Mouse (Mus musculus): ENCODE data around the gene BC028528. TPM values are rescaled to one million over a fixed set of nuclear protein-coding genes. Genes with fewer than 3 reads are reported as not detected.
"Not testable (repeated sequence)": the region's sequence is repeated elsewhere in the genome, so short reads cannot be mapped to it uniquely, and the experiment has no call there.

BC028528 gene
- polyA plus RNA-seq, 1 experiment from 2014 or later: 18.5 TPM

DNA sequence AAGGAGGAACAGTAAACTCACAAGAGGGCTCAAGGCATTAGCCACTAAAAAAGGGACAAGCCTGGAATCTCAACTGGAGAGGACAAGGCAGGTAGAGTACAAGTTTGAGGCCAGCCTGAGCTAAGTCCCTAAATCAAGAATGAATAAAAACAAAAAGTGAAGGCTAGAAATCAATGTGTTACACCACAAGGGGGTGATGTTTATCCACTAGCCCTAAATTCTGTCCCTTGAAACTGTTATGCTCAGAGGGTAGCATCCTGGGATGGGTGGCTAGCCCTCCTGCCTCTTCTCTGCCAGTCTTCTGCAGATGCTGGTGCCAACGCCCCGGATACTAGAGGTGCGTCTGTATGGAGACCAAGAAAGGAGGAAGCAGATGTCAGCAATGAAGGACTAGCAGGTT lies 31.5 kb downstream of the BC028528 start:
- Histone ChIP-seq H3K9me3 (no peaks in the 10 kb centered on the region), H3K36me3 (peaks cover 31% of the 10 kb centered on the region), H3K27ac (no peak overlapping the region), H3K4me3 (no peak overlapping the region), H3K4me1 (peaks cover 9% of the 10 kb centered on the region; the same call in 1 of the 2 replicates), H3K27me3 (ENCODE audit: insufficient read depth, poor library complexity, severe bottlenecking) (no peaks in the 10 kb centered on the region)
- WGBS: 82% methylated on average over 3 of the region's 3 CpGs
- DNase-seq (ENCODE audit: low spot score): no peak

DNA sequence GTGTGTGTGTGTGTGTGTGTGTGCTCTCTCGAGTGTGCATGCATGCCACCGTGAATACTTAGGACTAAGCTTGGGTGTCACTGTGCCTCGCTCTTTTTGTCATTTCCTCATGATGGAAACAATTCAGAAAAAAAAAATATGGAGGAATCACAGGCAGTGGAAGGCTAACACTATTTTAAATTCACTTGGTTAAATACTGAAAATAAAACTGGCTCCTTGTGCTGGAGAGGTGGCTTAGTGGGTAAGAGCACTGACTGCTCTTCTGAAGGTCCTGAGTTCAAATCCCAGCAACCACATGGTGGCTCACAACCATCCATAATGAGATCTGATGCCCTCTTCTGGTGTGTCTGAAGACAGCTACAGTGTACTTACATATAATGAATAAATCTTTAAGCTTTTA lies 33.5 kb downstream of the BC028528 start:
- not testable (repeated sequence) for H3K4me3 ChIP-seq; H3K27me3 ChIP-seq (ENCODE audit: insufficient read depth, poor library complexity, severe bottlenecking); DNase-seq (ENCODE audit: low spot score); H3K4me1 ChIP-seq; H3K9me3 ChIP-seq; H3K27ac ChIP-seq
- peaks cover 15% of the 10 kb centered on the region for H3K36me3 ChIP-seq
- 91% methylated on average over 3 of the region's 3 CpGs for WGBS

DNA sequence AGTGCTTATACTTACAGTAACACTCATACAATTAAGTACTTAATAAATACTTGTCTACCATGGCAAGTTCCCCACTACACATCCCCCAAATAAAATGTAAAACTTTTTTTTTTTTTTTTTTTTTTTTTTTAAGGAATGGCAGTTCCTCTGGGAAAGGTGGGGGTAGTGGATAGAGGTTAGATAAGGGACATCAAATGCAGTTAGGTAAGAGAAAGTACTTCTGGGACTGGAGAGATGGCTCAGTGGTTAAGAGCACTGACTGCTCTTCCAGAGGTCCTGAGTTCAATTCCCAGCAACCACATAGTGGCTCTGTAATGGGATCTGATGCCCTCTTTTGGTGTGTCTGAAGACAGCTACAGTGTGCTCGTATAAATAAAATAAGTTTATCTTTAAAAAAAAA lies 34.8 kb downstream of the BC028528 start:
- H3K36me3 ChIP-seq: peaks cover 20% of the 10 kb centered on the region
- H3K27ac ChIP-seq; H3K27me3 ChIP-seq (ENCODE audit: insufficient read depth, poor library complexity, severe bottlenecking); H3K4me3 ChIP-seq; H3K4me1 ChIP-seq; H3K9me3 ChIP-seq; DNase-seq (ENCODE audit: low spot score): not testable (repeated sequence)
- WGBS: 81% methylated on average over 1 of the region's 1 CpGs

DNA sequence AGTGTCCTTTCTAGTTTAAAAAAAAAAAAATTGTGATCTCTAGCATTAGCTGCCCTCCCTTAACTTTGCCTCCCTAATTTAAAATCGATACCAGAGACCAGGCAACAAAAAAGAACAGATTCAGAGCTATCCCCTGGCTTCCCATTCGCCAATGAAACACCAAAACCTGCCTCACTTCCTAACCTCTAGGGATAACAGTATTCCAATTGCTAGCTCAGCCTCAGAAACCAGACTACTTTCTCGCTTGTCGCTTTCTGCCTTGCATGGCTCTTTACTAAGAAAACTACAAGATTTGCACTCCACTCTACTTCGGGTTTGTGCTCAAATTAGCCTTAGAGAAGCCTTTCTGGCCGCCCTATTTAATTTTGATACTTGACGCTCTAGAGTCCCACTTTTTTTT lies 35.7 kb downstream of the BC028528 start:
- WGBS: 23% methylated on average over 7 of the region's 7 CpGs
- peaks cover 8% of the 10 kb centered on the region for H3K4me1 ChIP-seq
- H3K36me3 ChIP-seq: peaks cover 25% of the 10 kb centered on the region
- peak overlapping the region; percentile 85 for H3K4me3 ChIP-seq
- no peaks in the 10 kb centered on the region for H3K9me3 ChIP-seq
- DNase-seq (ENCODE audit: low spot score): no peak
- H3K27me3 ChIP-seq (ENCODE audit: insufficient read depth, poor library complexity, severe bottlenecking): no peaks in the 10 kb centered on the region
- H3K27ac ChIP-seq: peak overlapping the region; percentile 89

DNA sequence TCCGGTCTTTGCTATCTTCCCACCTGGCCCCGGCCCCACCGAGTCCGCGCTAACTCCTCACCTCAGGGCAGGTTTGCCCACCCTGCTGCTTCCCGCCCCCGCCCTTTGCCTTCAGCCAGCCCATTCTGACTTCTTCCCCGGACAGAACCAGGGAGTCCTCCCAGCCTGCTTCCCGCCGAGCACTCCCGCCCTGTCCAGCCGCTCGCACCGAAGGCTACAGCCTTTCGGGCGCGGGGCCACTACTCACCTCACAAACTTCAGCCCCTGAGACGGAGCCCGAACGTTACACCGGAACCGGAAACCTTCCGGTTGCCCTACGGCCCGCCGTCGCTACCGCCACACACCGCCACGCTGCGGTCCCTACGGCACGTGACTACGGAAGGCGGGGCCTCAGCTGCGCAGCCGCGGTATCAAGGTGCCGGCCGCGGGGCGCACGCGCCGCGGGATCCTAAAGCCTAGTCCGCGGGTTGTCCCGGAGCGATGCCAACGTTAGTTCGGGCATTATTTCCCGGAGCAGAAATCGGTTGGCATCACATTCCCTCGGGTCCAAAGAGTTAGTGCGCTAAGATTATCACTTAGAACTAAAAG lies 36.2 kb downstream of the BC028528 start, which contains the start of gene Prpf3:
Gene Prpf3 (minus strand): TSS at position 384 of the 588 bp plus-strand sequence.
- Histone ChIP-seq H3K9me3 (no peaks in the 10 kb centered on the region), H3K4me3 (peak within 1 kb of the TSS; percentile 85), H3K36me3 (peaks cover 30% of the 10 kb centered on the region), H3K27me3 (ENCODE audit: insufficient read depth, poor library complexity, severe bottlenecking) (no peaks in the 10 kb centered on the region), H3K27ac (peak within 1 kb of the TSS; percentile 89), H3K4me1 (peaks cover 10% of the 10 kb centered on the region)
- DNase-seq (ENCODE audit: low spot score): peak; percentile 96
- under 1% methylated on average over 56 of the region's 56 CpGs for WGBS

DNA sequence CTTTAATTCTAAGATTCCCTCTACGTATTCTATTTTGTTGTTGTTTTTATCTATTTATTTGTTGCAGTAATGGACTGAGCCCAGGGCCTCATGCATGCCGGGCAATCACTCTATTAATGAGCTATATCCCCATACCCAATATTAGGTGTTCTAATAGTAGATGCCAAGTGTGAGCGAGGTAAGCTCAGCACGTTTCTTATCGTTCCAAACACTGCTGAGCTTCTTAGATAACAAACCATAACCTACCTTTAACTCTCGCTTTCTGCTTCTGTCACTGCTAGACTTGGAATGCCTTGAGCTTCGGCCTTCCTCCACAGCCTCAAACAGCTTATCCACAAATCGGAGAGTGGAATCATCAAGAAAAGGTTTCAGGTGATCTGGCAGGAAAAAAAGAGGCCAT lies 40.5 kb downstream of the BC028528 start:
- Histone ChIP-seq H3K9me3 (no peaks in the 10 kb centered on the region), H3K27me3 (ENCODE audit: insufficient read depth, poor library complexity, severe bottlenecking) (no peaks in the 10 kb centered on the region), H3K4me1 (peaks cover 8% of the 10 kb centered on the region), H3K36me3 (peaks cover 73% of the 10 kb centered on the region), H3K27ac (no peak overlapping the region), H3K4me3 (no peak overlapping the region)
- WGBS: 88% methylated on average over 8 of the region's 8 CpGs
- no peak for DNase-seq (ENCODE audit: low spot score)

DNA sequence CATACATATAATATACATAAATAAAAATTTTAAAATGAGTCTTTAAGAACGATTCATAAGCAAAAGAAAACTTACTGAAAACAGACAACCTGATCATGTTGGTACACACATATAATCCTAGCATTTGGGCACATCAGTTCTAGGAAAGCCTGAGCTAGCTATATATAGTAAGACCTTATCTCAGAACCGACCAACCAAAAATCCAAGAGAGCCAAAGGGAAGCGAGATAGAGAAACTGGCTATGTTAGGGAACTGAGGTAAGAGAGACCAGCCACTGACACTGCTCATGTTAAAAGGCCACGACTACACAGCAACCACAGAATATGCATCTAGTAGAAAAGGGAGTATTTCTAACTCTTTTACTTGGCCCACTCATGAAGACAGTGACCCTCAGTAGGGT lies 41.2 kb downstream of the BC028528 start:
- Histone ChIP-seq H3K9me3 (no peaks in the 10 kb centered on the region), H3K4me3 (no peak overlapping the region), H3K27me3 (ENCODE audit: insufficient read depth, poor library complexity, severe bottlenecking) (no peaks in the 10 kb centered on the region), H3K4me1 (peaks cover 8% of the 10 kb centered on the region), H3K27ac (no peak overlapping the region; the same call in 1 of the 2 replicates), H3K36me3 (peaks cover 80% of the 10 kb centered on the region)
- no peak for DNase-seq (ENCODE audit: low spot score)
- WGBS: 44% methylated on average over 4 of the region's 4 CpGs

DNA sequence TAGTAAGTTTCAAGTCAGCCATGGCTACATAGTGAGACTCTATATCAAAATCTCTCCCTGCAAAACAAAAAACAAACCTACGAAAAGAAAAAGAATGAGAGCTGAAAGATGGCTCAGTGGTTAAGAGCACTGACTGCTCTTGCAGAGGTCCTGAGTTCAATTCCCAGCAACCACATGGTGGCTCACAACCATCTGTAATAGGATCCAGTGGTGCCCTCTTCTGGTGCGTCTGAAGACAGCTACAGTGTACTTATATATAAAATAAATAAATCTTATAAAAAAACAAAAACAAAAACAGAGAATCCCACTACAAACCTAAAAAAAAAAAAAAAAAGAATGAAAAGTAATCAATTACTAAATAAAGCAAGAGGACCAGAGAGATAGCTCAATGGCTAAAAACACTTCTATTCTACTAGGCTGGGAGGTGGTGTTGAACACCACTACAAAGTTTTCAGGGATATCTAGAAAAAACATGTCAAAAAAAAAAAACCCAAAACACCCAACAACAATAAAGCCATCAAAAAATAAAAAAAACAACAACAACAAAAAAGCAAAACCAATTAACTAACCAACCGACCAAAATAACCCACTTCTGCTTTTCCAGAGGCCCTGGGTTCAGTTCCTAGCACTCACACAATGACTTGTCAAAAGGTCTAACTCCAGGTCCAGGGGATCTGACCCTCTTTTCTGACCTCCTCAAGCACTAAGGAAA lies 49.1 kb downstream of the BC028528 start:
- whole genome bisulfite sequencing: 87% methylated on average over 3 of the region's 3 CpGs
- Histone ChIP-seq H3K4me1 (no peaks in the 10 kb centered on the region), H3K9me3 (no peaks in the 10 kb centered on the region), H3K27me3 (ENCODE audit: insufficient read depth, poor library complexity, severe bottlenecking) (no peaks in the 10 kb centered on the region), H3K36me3 (peaks cover 95% of the 10 kb centered on the region), H3K4me3 (no peak overlapping the region), H3K27ac (no peak overlapping the region)
- DNase-seq (ENCODE audit: low spot score): no peak

DNA sequence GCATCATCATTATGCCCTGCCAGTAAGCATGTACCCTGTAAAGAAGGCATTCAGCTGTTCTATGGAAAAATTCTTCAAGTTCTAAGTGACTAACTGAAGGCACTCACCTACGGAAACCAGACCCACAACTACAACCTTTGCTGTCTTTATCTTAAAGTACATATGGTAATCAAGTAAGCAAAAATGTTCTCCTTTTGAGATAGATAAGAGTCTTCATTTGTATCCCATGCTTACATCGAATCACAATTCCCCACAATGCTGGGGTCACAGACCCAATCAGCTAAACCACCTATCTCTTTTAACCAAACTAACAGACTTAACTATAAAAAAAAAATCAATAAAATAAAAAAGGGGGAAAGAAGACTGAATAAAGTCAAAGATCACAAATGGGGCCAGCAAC lies 52.6 kb downstream of the BC028528 start:
- Histone ChIP-seq H3K27ac (no peak overlapping the region), H3K4me1 (no peaks in the 10 kb centered on the region), H3K9me3 (no peaks in the 10 kb centered on the region), H3K36me3 (peaks cover 92% of the 10 kb centered on the region), H3K27me3 (ENCODE audit: insufficient read depth, poor library complexity, severe bottlenecking) (no peaks in the 10 kb centered on the region), H3K4me3 (no peak overlapping the region)
- 84% methylated on average over 2 of the region's 2 CpGs for WGBS
- no peak for DNase-seq (ENCODE audit: low spot score)

Other genes with a start within 250 kb of the BC028528 start
- 37.7 and 50.2 TPM in 2 replicates for gene Mcl1, start 233.2 kb downstream of the BC028528 start, polyA plus RNA-seq (2016; fragmentation: Nextera tagmentation; extraction: Ambion mirVana)
- 4.2 and 5.7 TPM in 2 replicates for gene Adamtsl4, start 204.1 kb downstream of the BC028528 start, polyA plus RNA-seq (2016; fragmentation: Nextera tagmentation; extraction: Ambion mirVana)
- gene Ecm1, start 152.4 kb downstream of the BC028528 start, polyA plus RNA-seq (2016; fragmentation: Nextera tagmentation; extraction: Ambion mirVana): 76.8 and 109 TPM in 2 replicates
- gene Tars2, start 131.8 kb downstream of the BC028528 start, polyA plus RNA-seq (2016; fragmentation: Nextera tagmentation; extraction: Ambion mirVana): 61.9 and 62.6 TPM in 2 replicates
- 22.7 and 23.5 TPM in 2 replicates for gene Rprd2, start 73.1 kb downstream of the BC028528 start, polyA plus RNA-seq (2016; fragmentation: Nextera tagmentation; extraction: Ambion mirVana)
- 40.4 and 55.1 TPM in 2 replicates for gene Prpf3, start 36.1 kb downstream of the BC028528 start, polyA plus RNA-seq (2016; fragmentation: Nextera tagmentation; extraction: Ambion mirVana)
- 380 and 402 TPM in 2 replicates for gene Mrps21, start 20.5 kb downstream of the BC028528 start, polyA plus RNA-seq (2016; fragmentation: Nextera tagmentation; extraction: Ambion mirVana)
- gene Ciart, start 9.8 kb downstream of the BC028528 start, polyA plus RNA-seq (2016; fragmentation: Nextera tagmentation; extraction: Ambion mirVana): 6.0 and 10.7 TPM in 2 replicates
- gene Aph1a, start 2.0 kb upstream of the BC028528 start, polyA plus RNA-seq (2016; fragmentation: Nextera tagmentation; extraction: Ambion mirVana): 30.4 and 39.4 TPM in 2 replicates
- 47.2 and 68.0 TPM in 2 replicates for gene Car14, start 12.7 kb upstream of the BC028528 start, polyA plus RNA-seq (2016; fragmentation: Nextera tagmentation; extraction: Ambion mirVana)
- 209 and 212 TPM in 2 replicates for gene Anp32e, start 37.2 kb upstream of the BC028528 start, polyA plus RNA-seq (2016; fragmentation: Nextera tagmentation; extraction: Ambion mirVana)
- gene Plekho1, start 104.0 kb upstream of the BC028528 start, polyA plus RNA-seq (2016; fragmentation: Nextera tagmentation; extraction: Ambion mirVana): 75.1 and 88.2 TPM in 2 replicates
- gene Vps45, start 166.5 kb upstream of the BC028528 start, polyA plus RNA-seq (2016; fragmentation: Nextera tagmentation; extraction: Ambion mirVana): 26.1 and 30.6 TPM in 2 replicates
- 15.2 and 16.1 TPM in 2 replicates for gene Otud7b, start 212.5 kb upstream of the BC028528 start, polyA plus RNA-seq (2016; fragmentation: Nextera tagmentation; extraction: Ambion mirVana)

Data from heart, embryonic 10.5 days (tissue).